Mouse (Mus musculus): Measurements from ENCODE around the gene Smyd3.

- TF ChIP-seq CTCF (IDR thresholded peaks at IDR 0.05): peak; percentile 89
- no peak for TF ChIP-seq POLR2A (IDR thresholded peaks at IDR 0.05; ENCODE audit: insufficient read depth, low read depth, low read length)
- no peak for TF ChIP-seq EP300 (IDR thresholded peaks at IDR 0.05; ENCODE audit: insufficient read depth, low read depth, low read length)
These were observed 15.3 kb downstream of the Smyd3 start for GRCm38 (mm10) chr1:179502565-179502964.
